Mouse (Mus musculus) embryonic fibroblast, embryonic 13.5 days (primary cell): ENCODE data around the gene Lrsam1. TPM values are rescaled to one million over a fixed set of nuclear protein-coding genes. Genes with fewer than 3 reads are reported as not detected.
A peak's percentile ranks its signal among the peaks of the same experiment; 100 is the strongest.

ENCODE experiments used
- H3K27ac ChIP-seq: 2 replicates; pipeline ENCODE4 v1.5.1; 2012; ENCODE audit warnings: low read length, control low read depth, inconsistent platforms; ENCODE audit not compliant: insufficient read depth
- H3K4me1 ChIP-seq: 2 replicates; pipeline ENCODE4 v1.6.1; 2011; ENCODE audit warnings: low read length; ENCODE audit not compliant: control insufficient read depth, insufficient read depth
- H3K4me3 ChIP-seq: 2 replicates; pipeline ENCODE4 v1.5.1; 2011; ENCODE audit warnings: mild to moderate bottlenecking, control low read depth, low read length; ENCODE audit not compliant: insufficient read depth
- CTCF ChIP-seq: IDR thresholded peaks from 2 replicates; pipeline ENCODE4 v1.5.1; 2011; ENCODE audit warnings: mild to moderate bottlenecking, control low read depth, low read length, moderate library complexity, borderline replicate concordance; ENCODE audit not compliant: insufficient read depth
- POLR2A ChIP-seq: IDR thresholded peaks from 2 replicates; pipeline ENCODE4 v1.6.1; 2011; ENCODE audit warnings: low read depth, mild to moderate bottlenecking, control low read depth, low read length, moderate library complexity
- polyA plus RNA-seq: library from polyadenylated mRNA; stranded (reverse); fragments of >200 nt; gene quantifications from 2 replicates; pipeline ENCODE4 v1.2.4, GENCODE M21; 2011; ENCODE audit warnings: low read depth; ENCODE audit not compliant: missing spikeins, insufficient read length

The Lrsam1 gene
- polyA plus RNA-seq, 1 experiment = 15.3 TPM

- H3K27ac ChIP-seq = no peak overlapping the region
- no peak overlapping the region for H3K4me3 ChIP-seq
- H3K4me1 ChIP-seq = no peaks in the 10 kb centered on the region
- no peak for TF ChIP-seq POLR2A
- TF ChIP-seq CTCF = no peak
Measured at GRCm38 (mm10) chr2:32985844-32986243, 24.4 kb upstream of the Lrsam1 start.

- no peaks in the 10 kb centered on the region for H3K4me1 ChIP-seq
- H3K4me3 ChIP-seq = no peak overlapping the region
- TF ChIP-seq POLR2A = no peak
- TF ChIP-seq CTCF = no peak
- H3K27ac ChIP-seq = no peak overlapping the region
Measured at GRCm38 (mm10) chr2:32983617-32984016, 22.2 kb upstream of the Lrsam1 start.

GRCm38 (mm10) chr2:32982700-32983099 lies 21.3 kb upstream of the Lrsam1 start:
- H3K4me1 ChIP-seq = no peaks in the 10 kb centered on the region
- H3K4me3 ChIP-seq = peak overlapping the region; percentile 31
- no peak overlapping the region for H3K27ac ChIP-seq
- TF ChIP-seq POLR2A (peak; percentile 25; the same call in 1 of the 2 replicates), CTCF (no peak)

- H3K4me1 ChIP-seq = no peaks in the 10 kb centered on the region
- H3K27ac ChIP-seq = no peak within 1 kb of the TSS
- TF ChIP-seq CTCF (no peak), POLR2A (peak; percentile 80)
- H3K4me3 ChIP-seq = peak within 1 kb of the TSS; percentile 61
Measured at GRCm38 (mm10) chr2:32981725-32982271, 20.4 kb upstream of the Lrsam1 start, which contains the start of gene Slc2a8. Gene Slc2a8 (minus strand): TSS chr2:32982083.

- no peaks in the 10 kb centered on the region for H3K4me1 ChIP-seq
- peak overlapping the region; percentile 61 for H3K4me3 ChIP-seq
- no peak overlapping the region for H3K27ac ChIP-seq
- TF ChIP-seq POLR2A (no peak), CTCF (no peak)
Measured at GRCm38 (mm10) chr2:32981281-32981680, 19.9 kb upstream of the Lrsam1 start.

- no peak overlapping the region for H3K4me3 ChIP-seq
- H3K27ac ChIP-seq = no peak overlapping the region
- no peak for TF ChIP-seq POLR2A
- TF ChIP-seq CTCF = no peak
- H3K4me1 ChIP-seq = no peaks in the 10 kb centered on the region
Measured at GRCm38 (mm10) chr2:32979675-32980074, 18.3 kb upstream of the Lrsam1 start.

GRCm38 (mm10) chr2:32978675-32979074 lies 17.3 kb upstream of the Lrsam1 start:
- Histone ChIP-seq H3K4me1 (no peaks in the 10 kb centered on the region), H3K4me3 (no peak overlapping the region), H3K27ac (no peak overlapping the region)
- TF ChIP-seq CTCF = no peak
- no peak for TF ChIP-seq POLR2A

GRCm38 (mm10) chr2:32977114-32977513 lies 15.7 kb upstream of the Lrsam1 start:
- Histone ChIP-seq H3K4me1 (no peaks in the 10 kb centered on the region), H3K27ac (no peak overlapping the region), H3K4me3 (no peak overlapping the region)
- no peak for TF ChIP-seq CTCF
- TF ChIP-seq POLR2A = no peak

GRCm38 (mm10) chr2:32974216-32974615 lies 12.8 kb upstream of the Lrsam1 start:
- H3K27ac ChIP-seq = no peak overlapping the region
- TF ChIP-seq POLR2A (no peak), CTCF (no peak)
- H3K4me3 ChIP-seq = no peak overlapping the region
- no peaks in the 10 kb centered on the region for H3K4me1 ChIP-seq

GRCm38 (mm10) chr2:32971235-32971634 lies 9.8 kb upstream of the Lrsam1 start:
- Histone ChIP-seq H3K4me1 (0 out of 2 replicates have a peak, but pooled peaks cover 2% of the 10 kb centered on the region), H3K27ac (no peak overlapping the region), H3K4me3 (no peak overlapping the region)
- TF ChIP-seq CTCF (no peak), POLR2A (no peak)
